Mouse (Mus musculus): ENCODE data around the gene Asb2.

- TF ChIP-seq CTCF (IDR thresholded peaks at IDR 0.05; ENCODE audit: insufficient read depth, low read length) (no peak), POLR2A (IDR thresholded peaks at IDR 0.05; ENCODE audit: borderline replicate concordance, extremely low read depth, low read depth, low read length) (no peak)
Measured at GRCm38 (mm10) chr12:103368777-103369176, 13.0 kb upstream of the Asb2 start.
